Mouse (Mus musculus): Measurements from ENCODE around the gene Fam114a1. TPM values are rescaled to one million over a fixed set of nuclear protein-coding genes. Genes with fewer than 3 reads are reported as not detected.

Gene Fam114a1
- total RNA-seq, 1 experiment from 2014 or later = 10.1 TPM

GRCm38 (mm10) chr5:65002940-65003824 is 33.3 kb downstream of the Fam114a1 start:
- ATAC-seq (replicated peaks; ENCODE audit: insufficient number of reproducible peaks, low FRiP score, low TSS enrichment, poor library complexity, severe bottlenecking) = no peak

- no peak for ATAC-seq (replicated peaks; ENCODE audit: insufficient number of reproducible peaks, low FRiP score, low TSS enrichment, poor library complexity, severe bottlenecking)
Measured at GRCm38 (mm10) chr5:65003946-65004535, 34.2 kb downstream of the Fam114a1 start.

- ATAC-seq (replicated peaks; ENCODE audit: insufficient number of reproducible peaks, low FRiP score, low TSS enrichment, poor library complexity, severe bottlenecking) = no peak
Measured at GRCm38 (mm10) chr5:65005251-65005650, 35.4 kb downstream of the Fam114a1 start.

GRCm38 (mm10) chr5:65006011-65006491 is 36.2 kb downstream of the Fam114a1 start:
- ATAC-seq (replicated peaks; ENCODE audit: insufficient number of reproducible peaks, low FRiP score, low TSS enrichment, poor library complexity, severe bottlenecking) = 0 out of 2 replicates have a peak, but pooled peaks have one; percentile 40

- ATAC-seq (replicated peaks; ENCODE audit: insufficient number of reproducible peaks, low FRiP score, low TSS enrichment, poor library complexity, severe bottlenecking) = no peak
Measured at GRCm38 (mm10) chr5:65011901-65012573, 42.2 kb downstream of the Fam114a1 start.

GRCm38 (mm10) chr5:65015508-65015907 is 45.6 kb downstream of the Fam114a1 start:
- ATAC-seq (replicated peaks; ENCODE audit: insufficient number of reproducible peaks, low FRiP score, low TSS enrichment, poor library complexity, severe bottlenecking) = no peak

GRCm38 (mm10) chr5:65019109-65019508 is 49.2 kb downstream of the Fam114a1 start:
- 0 out of 2 replicates have a peak, but pooled peaks have one; percentile 44 for ATAC-seq (replicated peaks; ENCODE audit: insufficient number of reproducible peaks, low FRiP score, low TSS enrichment, poor library complexity, severe bottlenecking)

- ATAC-seq (replicated peaks; ENCODE audit: insufficient number of reproducible peaks, low FRiP score, low TSS enrichment, poor library complexity, severe bottlenecking) = peak; percentile 56; the same call in 1 of the 2 replicates
Measured at GRCm38 (mm10) chr5:65019823-65020222, 50.0 kb downstream of the Fam114a1 start.

- ATAC-seq (replicated peaks; ENCODE audit: insufficient number of reproducible peaks, low FRiP score, low TSS enrichment, poor library complexity, severe bottlenecking) = no peak
Measured at GRCm38 (mm10) chr5:65022006-65022405, 52.1 kb downstream of the Fam114a1 start.

GRCm38 (mm10) chr5:65024641-65025040 is 54.8 kb downstream of the Fam114a1 start:
- no peak for ATAC-seq (replicated peaks; ENCODE audit: insufficient number of reproducible peaks, low FRiP score, low TSS enrichment, poor library complexity, severe bottlenecking)

- peak; percentile 81 for ATAC-seq (replicated peaks; ENCODE audit: insufficient number of reproducible peaks, low FRiP score, low TSS enrichment, poor library complexity, severe bottlenecking)
Measured at GRCm38 (mm10) chr5:65025916-65026315, 56.0 kb downstream of the Fam114a1 start.

- ATAC-seq (replicated peaks; ENCODE audit: insufficient number of reproducible peaks, low FRiP score, low TSS enrichment, poor library complexity, severe bottlenecking) = no peak
Measured at GRCm38 (mm10) chr5:65026776-65027175, 56.9 kb downstream of the Fam114a1 start.

- no peak for ATAC-seq (replicated peaks; ENCODE audit: insufficient number of reproducible peaks, low FRiP score, low TSS enrichment, poor library complexity, severe bottlenecking)
Measured at GRCm38 (mm10) chr5:65028019-65028418, 58.1 kb downstream of the Fam114a1 start.

GRCm38 (mm10) chr5:65036597-65036996 is 66.7 kb downstream of the Fam114a1 start:
- no peak for ATAC-seq (replicated peaks; ENCODE audit: insufficient number of reproducible peaks, low FRiP score, low TSS enrichment, poor library complexity, severe bottlenecking)

GRCm38 (mm10) chr5:65038305-65038704 is 68.4 kb downstream of the Fam114a1 start:
- ATAC-seq (replicated peaks; ENCODE audit: insufficient number of reproducible peaks, low FRiP score, low TSS enrichment, poor library complexity, severe bottlenecking) = peak; percentile 92

- ATAC-seq (replicated peaks; ENCODE audit: insufficient number of reproducible peaks, low FRiP score, low TSS enrichment, poor library complexity, severe bottlenecking) = no peak
Measured at GRCm38 (mm10) chr5:65038811-65039571, 69.1 kb downstream of the Fam114a1 start.

- ATAC-seq (replicated peaks; ENCODE audit: insufficient number of reproducible peaks, low FRiP score, low TSS enrichment, poor library complexity, severe bottlenecking) = no peak
Measured at GRCm38 (mm10) chr5:65040463-65040862, 70.6 kb downstream of the Fam114a1 start.

- no peak for ATAC-seq (replicated peaks; ENCODE audit: insufficient number of reproducible peaks, low FRiP score, low TSS enrichment, poor library complexity, severe bottlenecking)
Measured at GRCm38 (mm10) chr5:65043407-65043895, 73.6 kb downstream of the Fam114a1 start.

Data from monocyte, adult 5-6 weeks (primary cell).